Mouse (Mus musculus) lung, postnatal 36 days (tissue): Measurements from ENCODE around the gene Smg5.
A peak's percentile ranks its signal among the peaks of the same experiment; 100 is the strongest.
"Not testable (repeated sequence)": the region's sequence is repeated elsewhere in the genome, so short reads cannot be mapped to it uniquely, and the experiment has no call there.

ENCODE experiments used
- DNase-seq: peaks from one replicate; pipeline ENCODE4 v3.0.0; 2022; ENCODE audit warnings: mixed read lengths

The Smg5 gene

GRCm38 (mm10) chr3:88336058-88337013 lies at the start of gene Smg5, which contains the start of gene Tmem79:
Gene Smg5 (plus strand): TSS chr3:88336260.
Gene Tmem79 (minus strand): TSS chr3:88336148.
- DNase-seq: peak; percentile 97

- no peak for DNase-seq
These were observed 49.0 kb upstream of the Smg5 start, which contains the start of gene Gm38392 for GRCm38 (mm10) chr3:88287110-88287509. Gene Gm38392 (minus strand): TSS chr3:88287210.

- peak; percentile 71 for DNase-seq
These were observed 47.8 kb upstream of the Smg5 start for GRCm38 (mm10) chr3:88288133-88288713.

- peak; percentile 64 for DNase-seq
These were observed 44.1 kb upstream of the Smg5 start for GRCm38 (mm10) chr3:88291970-88292369.

- DNase-seq: not testable (repeated sequence)
These were observed 40.8 kb upstream of the Smg5 start for GRCm38 (mm10) chr3:88295272-88295671.

GRCm38 (mm10) chr3:88296110-88296560 lies 39.9 kb upstream of the Smg5 start:
- DNase-seq: no peak

GRCm38 (mm10) chr3:88296561-88297318 lies 39.3 kb upstream of the Smg5 start, which contains the start of the genes Tsacc and Cct3:
Gene Tsacc (minus strand): TSS chr3:88296999.
Gene Cct3 (plus strand): TSS chr3:88297116.
- DNase-seq: peak; percentile 99

GRCm38 (mm10) chr3:88297321-88297851 lies 38.7 kb upstream of the Smg5 start:
- DNase-seq: peak; percentile 32

GRCm38 (mm10) chr3:88299172-88299571 lies 36.9 kb upstream of the Smg5 start:
- no peak for DNase-seq

- DNase-seq: peak; percentile 85
These were observed 11.1 kb upstream of the Smg5 start, which contains the start of gene Glmp for GRCm38 (mm10) chr3:88324951-88325405. Gene Glmp (plus strand): TSS chr3:88325023.

- DNase-seq: no peak
These were observed 7.1 kb upstream of the Smg5 start for GRCm38 (mm10) chr3:88328956-88329355.

GRCm38 (mm10) chr3:88331282-88331681 lies 4.8 kb upstream of the Smg5 start:
- DNase-seq: peak; percentile 83

- DNase-seq: peak; percentile 65
These were observed 1.9 kb upstream of the Smg5 start for GRCm38 (mm10) chr3:88334029-88334658.

- no peak for DNase-seq
These were observed 1.1 kb upstream of the Smg5 start for GRCm38 (mm10) chr3:88334902-88335435.

- no peak for DNase-seq
These were observed 515 bp upstream of the Smg5 start for GRCm38 (mm10) chr3:88335436-88336053.

GRCm38 (mm10) chr3:88337367-88338020 lies 1.4 kb downstream of the Smg5 start:
- DNase-seq: no peak

GRCm38 (mm10) chr3:88338316-88338715 lies 2.3 kb downstream of the Smg5 start:
- no peak for DNase-seq

GRCm38 (mm10) chr3:88339006-88339405 lies 2.9 kb downstream of the Smg5 start:
- no peak for DNase-seq

GRCm38 (mm10) chr3:88350732-88351131 lies 14.7 kb downstream of the Smg5 start:
- DNase-seq: no peak

- DNase-seq: no peak
These were observed 16.8 kb downstream of the Smg5 start for GRCm38 (mm10) chr3:88352907-88353306.
